Mouse (Mus musculus) spleen, embryonic (tissue): ENCODE results near the gene Rbfox2.

ENCODE experiments used
- CTCF ChIA-PET: fragments of 350-600 bp; sonication (Branson Sonifier 250); formaldehyde crosslinking; loops from one replicate; lab custom pipeline; 2022; lab: Charles Lee

Gene Rbfox2

DNA sequence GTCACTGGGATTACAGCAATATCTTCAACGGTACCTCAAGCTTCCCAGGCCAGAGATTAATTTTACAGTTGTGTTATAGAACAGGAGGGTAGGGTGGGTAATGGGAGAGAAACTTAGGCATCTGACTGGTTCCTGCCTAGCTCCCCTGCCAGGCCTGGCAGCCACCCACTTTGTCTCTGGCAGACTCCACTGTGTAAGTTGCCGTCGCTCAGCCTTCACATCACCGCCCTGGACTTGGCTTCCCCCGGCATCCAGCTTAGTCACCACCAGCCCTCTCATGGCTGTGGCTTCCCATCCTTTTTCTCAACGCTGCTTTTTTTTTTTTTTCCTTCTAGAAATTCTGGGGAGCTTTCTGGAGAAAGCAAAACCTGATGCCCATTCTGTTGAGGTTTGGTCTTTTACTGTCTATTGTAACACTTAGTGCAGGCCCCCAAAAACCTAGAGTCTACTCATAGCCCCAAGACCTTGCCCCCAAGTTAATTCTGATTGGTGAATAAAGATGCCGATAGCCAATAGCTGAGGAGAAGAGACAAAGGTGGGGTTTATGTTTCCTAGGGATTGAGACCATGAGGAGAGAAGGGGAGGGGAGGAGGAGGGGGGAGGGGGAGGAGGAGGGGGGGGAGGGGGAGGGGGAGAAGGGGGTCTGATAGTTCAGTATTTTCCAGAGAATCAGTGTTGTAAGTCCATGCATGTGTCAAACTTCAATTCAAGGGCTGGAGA, 25.6 kb upstream of the Rbfox2 start:
- CTCF ChIA-PET, result no interaction called here

DNA sequence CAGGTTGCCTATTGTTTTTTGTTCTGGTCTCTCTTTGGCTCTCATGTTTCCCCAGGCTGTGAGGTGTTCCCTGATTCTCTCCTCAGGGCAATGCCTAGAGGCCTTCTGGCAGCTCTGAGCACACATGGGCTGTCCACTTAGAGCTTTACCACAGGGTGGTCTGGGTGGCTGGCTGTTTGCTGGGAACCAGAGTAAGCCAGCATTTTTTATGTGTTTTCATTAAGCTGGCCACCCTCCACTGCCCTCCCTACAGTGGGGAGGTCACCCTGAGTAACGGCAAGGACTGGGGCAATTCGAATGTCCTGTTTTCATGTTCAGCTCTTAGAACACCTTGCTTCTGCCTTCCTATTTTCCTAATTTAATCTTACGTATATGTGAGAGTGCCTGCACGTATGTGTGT, 24.6 kb upstream of the Rbfox2 start:
- CTCF ChIA-PET, result no interaction called here

DNA sequence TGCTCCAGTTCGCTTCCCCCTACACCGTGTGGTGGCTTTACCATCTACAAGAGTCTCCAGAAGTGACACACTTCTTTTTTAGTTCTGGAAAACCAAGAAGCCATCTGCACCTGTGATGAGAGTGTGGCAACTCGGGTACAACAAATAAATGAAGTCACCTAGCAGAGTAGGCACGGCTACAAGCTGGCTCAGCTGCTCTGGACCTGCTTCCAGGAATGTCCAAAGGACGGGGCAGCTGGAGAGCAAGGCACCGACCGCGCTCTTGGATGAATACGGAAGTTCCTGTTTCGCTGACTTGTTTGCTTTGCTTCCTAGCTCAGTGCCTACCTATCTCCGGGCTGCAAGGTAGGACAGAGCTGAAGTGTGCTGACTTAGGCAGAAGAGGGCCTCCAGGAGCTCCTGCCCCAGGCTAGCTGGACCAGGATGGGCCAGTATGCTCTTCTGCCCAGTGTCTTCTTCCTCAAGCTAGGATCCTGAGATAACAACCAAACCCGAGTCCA, 22.9 kb upstream of the Rbfox2 start:
- CTCF ChIA-PET, result no interaction called here

DNA sequence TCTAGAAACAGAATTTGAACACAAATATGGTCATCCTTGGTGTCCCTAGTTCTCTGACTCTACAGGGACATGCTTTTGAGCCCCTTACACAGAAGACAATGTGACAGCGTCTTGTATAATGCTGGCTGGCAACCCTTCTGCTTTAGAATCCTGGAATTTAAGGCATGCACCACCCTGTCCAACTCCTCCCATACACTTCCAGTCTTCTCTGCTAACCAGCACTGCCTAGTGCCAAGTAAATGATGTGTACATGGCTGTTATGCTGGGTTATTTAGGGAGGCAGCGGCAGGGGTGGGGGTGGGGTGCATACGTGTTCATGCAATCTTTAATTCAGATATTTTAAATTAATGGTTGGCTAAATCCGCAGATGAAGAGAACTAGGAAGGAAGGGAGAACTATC, 19.6 kb upstream of the Rbfox2 start:
- CTCF ChIA-PET, result no interaction called here

DNA sequence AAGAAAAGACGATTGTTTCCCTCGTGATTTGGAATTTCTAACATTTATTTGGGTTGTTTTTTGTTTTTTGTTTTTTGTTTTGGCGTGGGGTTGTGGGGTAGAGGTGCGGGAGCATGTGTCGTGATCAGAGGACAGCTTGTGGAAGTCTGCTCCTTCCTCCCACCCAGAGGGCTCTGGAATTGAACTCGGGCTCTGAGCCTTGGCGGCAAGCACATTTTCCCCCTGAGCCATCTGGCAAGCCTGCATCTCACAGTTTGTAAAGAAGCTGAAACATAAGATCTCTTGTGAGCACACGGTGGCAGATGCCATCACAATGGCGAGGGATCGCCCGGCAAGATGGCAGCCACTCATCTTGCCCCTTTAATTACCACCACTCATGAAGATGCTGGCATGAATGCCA, 17.6 kb upstream of the Rbfox2 start:
- CTCF ChIA-PET, result no interaction called here

DNA sequence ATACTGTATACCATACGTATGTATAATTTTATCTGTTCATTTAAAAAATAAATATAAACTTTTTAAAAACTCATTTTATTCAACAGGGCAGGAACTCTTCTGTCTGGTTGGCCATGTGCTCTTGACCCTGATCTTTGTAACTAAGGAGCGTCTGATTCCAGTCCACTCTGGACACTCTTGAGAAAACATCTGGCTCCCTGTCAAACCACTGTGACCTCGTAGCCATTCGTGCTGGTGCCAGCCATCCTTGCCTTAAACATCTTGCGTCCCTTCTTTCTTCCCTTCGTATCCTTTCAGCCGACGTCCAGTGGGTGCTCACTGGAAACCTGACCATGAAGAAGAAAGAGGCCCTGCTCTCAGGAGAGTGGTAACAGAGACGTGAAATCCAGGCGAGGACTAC, 16.4 kb upstream of the Rbfox2 start:
- CTCF ChIA-PET, result no interaction called here

DNA sequence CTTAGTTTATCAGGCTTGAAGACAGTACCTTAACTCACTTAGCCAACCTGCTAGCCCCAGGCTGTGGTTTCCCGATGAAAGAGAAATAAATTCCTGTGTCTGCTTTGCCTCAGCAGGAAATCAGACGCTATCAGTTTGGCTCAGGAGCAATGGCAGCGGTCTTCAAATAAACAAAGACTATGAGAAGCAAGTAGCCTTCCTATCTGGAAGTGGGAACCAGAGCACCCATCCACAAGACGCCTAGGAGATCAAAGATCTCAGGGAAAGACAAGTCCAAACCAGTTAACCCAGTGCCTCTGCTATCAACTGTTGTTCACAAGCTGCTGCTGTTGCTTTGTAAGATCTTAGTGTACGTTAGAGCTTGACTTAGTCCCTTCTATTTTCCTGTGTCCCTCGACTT, 6.9 kb upstream of the Rbfox2 start:
- CTCF ChIA-PET, result no interaction called here

DNA sequence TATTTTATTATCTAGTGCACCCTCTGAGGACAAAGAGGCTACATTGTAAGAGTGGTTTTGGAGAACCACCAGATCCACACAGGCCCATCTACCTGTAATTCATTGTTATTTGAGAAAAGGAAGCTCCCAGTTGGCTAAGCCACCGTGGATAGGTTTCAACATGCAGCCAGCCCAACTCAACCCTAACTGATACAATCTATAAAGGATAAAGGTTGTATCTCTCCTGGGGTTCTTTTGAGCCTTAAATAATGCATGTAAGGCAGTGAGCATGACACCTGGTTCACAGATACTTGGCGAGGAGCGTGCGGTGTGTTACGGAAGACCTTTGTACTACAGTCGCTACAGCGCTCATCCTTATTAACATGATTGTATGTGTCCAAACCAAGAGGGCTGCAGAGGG, 6.0 kb upstream of the Rbfox2 start:
- CTCF ChIA-PET, result interaction anchor here (0.6 kb wide), 1 partner anchor 1330 kb away, joined by 4 read pairs; no protein-coding TSS in a partner anchor

DNA sequence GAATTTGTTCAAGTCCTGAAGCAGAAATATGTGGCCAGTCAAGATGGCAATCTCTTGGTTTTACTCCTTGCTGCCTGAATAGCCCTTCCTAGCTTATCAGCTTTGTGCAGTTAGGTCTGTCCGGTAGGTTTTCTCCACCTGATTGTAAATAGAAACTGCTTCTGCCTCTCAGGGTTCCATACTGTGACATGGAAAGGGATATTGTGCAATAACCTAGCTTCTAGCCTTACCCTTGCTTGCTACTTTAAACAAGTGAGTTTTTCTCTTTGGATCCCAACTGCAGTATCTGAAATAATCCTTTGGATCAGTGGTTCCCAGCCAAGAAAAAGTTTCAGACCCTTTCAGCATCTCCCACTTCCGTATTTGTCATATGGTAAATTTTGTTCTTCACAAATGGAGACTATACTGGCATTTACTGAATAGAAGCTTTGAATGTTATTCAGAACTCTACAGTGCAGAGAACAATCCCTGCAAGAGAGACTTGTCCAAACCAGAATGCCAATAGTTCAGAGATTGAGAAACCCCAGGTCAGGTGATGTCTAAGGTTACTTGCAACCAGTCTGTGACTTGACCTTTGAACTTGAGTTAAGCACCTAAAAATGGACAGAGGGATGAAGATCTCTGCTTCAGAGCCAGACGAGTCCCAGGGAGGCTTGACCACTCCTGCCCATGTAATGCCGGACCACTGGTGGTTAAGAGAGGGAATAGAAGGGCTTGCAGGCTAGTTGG, 1.1 kb upstream of the Rbfox2 start:
- CTCF ChIA-PET, result interaction anchor here (0.7 kb wide), 1 partner anchor 42 kb away, joined by 3 read pairs; no protein-coding TSS in a partner anchor

DNA sequence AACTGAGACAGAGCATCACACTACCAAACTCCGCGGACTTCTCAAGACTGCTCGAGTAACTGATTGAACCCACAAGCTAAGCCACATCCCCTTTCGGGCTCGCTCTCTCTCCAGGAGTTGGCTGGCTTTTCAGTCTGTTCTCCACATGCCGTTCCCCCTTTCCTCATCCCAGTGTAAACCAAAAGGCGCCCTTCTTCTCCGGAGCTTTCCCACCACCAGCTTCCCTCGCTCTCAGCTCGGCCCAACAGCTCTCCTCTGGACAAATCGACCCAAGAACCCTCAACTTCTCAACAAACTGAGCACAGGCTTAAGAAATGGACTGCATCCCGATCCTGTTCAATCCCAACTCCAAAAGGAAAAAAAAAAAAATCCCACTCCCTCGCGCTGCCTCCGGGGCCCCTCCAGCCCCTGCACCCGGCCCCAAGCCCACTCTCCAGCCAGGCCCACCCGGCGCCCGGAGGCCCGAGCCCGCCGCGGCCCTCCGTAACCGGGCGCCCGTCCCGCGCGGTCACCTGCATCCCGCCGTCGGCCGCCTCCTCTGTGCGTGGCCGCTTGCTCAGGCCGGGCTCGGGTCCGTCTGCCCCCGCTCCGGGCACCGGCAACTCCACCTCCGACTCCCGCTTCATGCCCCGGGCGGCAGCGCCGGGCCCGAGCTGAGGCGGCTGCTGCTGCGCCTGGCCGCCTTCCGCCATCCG, 805 bp downstream of the Rbfox2 start:
- CTCF ChIA-PET, result no interaction called here

DNA sequence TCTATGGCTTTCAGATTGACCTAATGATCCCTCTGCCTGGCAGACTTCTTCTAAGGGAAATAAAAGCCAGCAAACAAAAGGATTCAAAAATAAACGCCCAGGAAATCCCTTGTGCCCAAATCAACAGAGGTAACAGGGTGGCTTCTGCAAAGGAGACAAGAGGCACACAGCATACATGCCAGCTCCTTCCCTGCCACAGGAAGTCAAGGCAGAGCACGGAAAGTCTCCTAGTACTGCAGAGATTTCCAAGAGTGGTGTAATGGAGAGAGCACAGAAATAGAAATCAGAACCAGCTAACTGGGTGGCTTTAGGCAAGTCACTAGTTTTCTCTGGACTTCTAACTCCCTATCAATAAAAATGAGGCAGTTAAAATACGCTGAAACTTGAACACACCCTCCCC, 1.8 kb downstream of the Rbfox2 start:
- CTCF ChIA-PET, result no interaction called here

DNA sequence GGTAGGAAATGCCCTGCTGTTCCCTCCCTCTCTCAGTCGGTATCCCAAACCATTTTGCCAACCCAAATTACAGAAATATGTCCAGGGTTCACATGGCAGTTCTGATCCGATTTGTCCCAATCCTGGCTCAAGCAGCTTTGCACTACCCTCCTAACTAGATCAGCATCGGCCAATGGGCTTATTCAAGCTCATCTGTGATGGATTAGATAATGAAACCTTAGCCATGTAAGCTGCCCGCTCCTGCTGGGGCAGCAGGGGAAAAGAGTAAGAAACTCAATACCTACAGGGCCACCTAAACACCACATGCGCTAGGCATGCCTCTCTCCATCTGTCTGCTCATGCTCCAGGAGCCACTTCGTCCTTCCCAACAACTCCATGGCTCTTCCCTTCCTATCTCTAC, 5.7 kb downstream of the Rbfox2 start:
- CTCF ChIA-PET, result no interaction called here

DNA sequence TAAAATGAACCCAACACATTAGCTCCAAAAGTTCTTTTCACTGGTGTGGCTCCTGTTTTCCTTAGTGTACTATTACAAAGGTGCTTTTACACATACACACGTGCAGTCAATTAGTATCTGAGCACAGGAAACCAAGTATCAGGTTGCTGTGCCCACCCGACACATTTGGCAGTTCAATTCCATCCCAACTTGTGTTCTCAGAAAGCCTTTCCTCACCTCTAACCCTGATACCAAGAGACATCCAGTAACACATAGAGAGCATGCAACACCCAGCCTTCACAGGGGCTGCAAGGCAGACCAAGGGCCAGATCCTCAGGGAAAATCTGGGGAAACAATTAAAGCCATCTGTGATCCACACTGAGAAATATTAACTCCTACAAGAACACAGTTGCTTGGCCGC, 8.2 kb downstream of the Rbfox2 start:
- CTCF ChIA-PET, result no interaction called here

DNA sequence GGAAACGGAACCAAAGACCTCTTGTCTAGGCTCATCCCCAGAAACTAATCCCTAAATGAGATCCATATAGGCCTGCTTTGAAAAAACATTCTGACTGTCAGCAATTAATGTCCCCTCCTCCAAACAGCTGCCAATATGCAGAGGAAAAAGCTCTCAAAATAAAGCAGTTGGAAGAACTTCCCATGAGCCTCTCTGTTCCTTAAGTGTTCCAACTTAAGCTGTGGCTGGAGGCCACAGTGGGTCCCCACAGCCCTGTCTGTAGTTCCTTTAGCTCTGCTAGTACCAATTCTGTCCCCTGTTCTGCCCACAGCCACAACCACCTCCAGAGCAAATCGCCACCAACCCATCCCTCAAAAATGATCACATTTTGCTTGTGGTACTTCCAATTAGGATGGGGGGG, 10.2 kb downstream of the Rbfox2 start:
- CTCF ChIA-PET, result no interaction called here

DNA sequence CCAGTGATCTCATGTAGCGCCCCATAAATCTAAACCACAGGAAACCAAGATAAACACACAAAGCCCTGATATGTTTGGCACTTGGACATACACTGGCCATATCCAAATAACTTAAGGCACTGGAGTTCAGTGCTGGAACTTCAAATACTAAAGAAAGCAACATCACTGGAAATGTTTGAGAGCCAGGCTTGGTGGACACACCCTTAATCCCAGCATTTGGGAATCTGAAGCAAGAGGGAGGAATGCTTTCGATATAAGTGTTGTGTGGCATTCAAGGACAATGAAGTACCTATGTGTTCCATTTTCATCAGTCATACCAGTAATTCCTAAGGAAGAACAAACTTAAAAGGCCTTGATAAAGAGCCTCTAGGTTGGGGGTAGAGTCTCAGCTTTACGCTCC, 13.3 kb downstream of the Rbfox2 start:
- CTCF ChIA-PET, result no interaction called here

DNA sequence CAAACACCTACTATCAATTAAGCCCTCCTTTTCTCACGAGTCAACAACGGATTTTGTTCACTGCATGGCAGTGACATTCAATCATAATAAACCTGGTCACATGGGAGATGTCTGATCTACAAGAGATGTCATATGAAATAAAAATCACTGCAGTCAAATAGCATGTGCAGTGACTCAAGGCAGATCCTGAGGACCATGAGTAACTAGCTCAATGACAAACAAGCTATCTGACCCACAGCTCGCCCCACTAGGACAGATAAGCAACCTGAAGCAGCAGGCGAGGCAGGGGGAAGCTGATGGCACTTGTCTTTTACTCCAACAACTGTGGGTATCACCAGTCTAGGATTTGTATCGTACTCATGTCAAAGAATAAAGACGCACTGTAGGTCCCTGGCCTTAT, 14.4 kb downstream of the Rbfox2 start:
- CTCF ChIA-PET, result no interaction called here

DNA sequence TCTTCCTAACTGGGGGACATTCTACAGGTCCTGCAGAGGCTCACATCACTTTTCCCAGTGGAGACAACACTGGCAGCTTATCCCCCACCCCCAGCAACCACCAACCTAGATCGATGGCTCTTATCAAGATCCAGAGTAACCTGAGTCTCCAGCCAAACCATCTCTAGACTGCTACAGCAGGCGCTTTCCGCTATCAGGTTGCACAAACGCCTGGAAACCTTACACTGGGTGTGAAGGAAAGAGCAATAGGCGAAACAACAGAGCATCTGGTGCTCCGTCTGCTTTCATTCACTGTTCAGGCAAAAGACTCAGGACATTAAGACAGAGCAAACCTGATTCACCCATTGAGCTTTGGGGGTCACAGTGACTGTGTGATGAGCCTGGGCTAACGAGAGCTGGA, 15.3 kb downstream of the Rbfox2 start:
- CTCF ChIA-PET, result no interaction called here

DNA sequence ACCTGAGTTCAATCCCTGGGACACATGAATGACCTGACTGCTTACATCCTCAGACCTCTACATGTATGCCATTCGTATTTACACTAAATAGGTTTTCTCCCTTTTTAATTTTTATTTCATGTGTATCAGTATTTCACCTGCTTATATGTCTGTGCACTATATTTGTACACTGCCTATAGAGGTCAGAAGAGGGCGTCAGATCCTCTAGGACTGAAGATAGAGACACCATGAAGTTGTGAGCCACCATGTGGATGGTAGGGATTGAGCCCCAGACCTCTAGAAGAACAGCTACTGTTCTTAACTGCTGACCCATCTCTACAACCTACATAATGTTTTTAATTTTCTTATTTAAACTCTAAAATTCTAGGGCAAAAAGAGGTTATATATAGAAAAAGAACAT, 16.5 kb downstream of the Rbfox2 start:
- CTCF ChIA-PET, result no interaction called here

DNA sequence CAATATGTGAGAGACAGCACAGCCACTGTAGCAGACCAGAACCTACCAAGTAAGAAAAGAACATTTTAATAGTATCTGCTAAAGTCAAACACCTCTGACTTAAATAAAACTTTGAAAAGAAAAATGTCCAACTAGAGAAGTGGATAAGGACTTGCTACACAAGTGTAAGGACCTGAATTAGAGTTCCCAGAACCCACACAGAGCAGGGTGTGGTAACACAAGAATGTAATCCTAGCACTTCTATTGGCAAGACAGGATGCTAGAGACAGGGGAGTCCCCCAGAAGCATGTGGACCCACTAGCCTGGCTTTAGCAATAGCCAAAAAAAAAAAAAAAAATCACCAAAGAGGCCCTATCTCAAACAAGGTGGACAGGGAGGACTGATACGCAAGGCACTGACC, 26.7 kb downstream of the Rbfox2 start:
- CTCF ChIA-PET, result no interaction called here

DNA sequence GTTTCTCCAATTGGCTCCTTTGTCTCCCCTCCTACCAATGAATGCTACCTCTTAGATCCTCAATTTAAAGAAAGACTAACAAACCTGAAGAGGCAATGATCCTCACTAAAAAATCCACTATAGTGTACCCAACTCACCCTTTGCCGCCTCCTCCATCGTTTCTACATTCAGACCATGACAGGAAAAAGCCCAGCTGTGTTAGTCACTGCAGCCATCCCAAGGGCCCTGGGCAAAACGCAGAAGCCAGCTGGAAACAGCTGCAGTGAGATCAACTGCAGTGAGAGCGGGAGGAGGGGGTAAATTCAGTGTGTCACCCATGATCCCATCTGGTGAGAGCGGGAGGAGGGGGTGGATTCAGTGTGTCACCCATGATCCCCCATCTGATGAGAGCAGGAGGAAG, 28.0 kb downstream of the Rbfox2 start:
- CTCF ChIA-PET, result no interaction called here

DNA sequence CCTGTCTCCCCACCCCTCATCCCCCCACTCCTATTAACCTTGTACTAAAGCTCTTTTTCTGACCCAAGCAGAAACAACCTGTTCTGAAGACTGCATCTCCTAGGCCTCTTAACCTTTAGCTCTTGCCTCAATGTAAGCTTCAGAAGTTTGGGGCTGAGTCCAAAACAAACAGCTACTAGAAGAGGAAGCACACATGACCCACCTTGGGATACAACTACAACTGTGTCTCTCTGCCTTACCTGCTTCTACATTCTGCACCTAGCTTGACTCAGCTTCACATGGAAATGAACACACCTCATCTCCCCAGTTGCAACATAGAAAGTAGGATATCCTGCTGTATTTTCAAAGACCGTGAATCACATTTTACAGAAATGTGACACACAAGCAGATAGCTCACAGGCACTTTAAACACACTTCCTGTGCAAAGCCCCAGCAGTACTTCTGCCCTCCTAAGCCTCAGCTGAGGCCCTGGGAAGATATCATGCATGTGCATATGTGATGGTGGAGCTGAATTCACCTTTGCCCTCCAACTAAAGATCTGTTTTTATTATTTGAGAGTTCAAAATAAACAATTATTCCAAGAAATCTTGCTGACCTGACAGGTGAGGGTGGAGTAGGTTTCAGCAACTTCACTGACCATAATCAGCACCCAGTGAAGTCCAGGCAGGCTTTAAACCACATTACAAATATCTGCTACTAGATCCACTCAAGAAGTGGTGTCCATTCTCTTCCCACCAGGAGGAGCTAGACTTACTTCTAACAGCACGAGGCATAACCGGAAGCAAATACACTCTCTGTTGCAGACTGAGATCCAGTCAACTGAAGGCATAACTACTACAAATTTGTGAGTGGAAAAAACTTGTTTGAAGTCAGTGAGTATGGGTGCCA, 29.7 kb downstream of the Rbfox2 start:
- CTCF ChIA-PET, result no interaction called here

DNA sequence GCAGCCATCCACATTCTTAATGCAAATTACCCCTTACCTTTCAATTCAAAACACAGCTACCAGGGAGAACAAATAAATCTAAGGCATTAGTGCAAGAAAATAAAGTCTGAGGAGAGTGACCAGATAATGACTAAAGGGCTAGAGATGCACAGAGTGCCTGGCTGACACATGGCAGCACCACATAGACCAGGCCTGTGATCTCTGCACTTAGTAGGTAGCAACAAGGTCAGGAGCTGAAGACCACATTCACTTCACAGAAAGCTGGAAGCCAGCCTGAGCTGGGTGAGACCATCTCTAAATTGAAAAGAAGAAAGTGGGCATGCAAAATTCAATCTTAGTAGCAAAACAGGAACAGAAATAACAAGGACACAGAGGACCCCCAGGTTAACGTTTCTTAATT, 30.5 kb downstream of the Rbfox2 start:
- CTCF ChIA-PET, result no interaction called here
